Comparison of ENCODE assay signal across 23 mouse cellular contexts in genomic region chr6:52620090-52620489, GRCm38 (mm10). TPM values are rescaled to one million over a fixed set of nuclear protein-coding genes. Genes with fewer than 3 reads are reported as not detected.
DNase-seq lines count a peak whose midpoint lies in the region; ATAC-seq and TF ChIP-seq lines count a peak whose summit lies in the region.
"Had no signal": no experiment of that assay in that cellular context is flagged by ENCODE, and none has a peak within 500 bp of the region (broad histone marks: within the 10 kb centered on the region; RNA-seq: fewer than 3 reads in every experiment).

No protein-coding gene starts in this region.

- peak; percentile 99 for DNase-seq in liver, adult 2 months (ENCODE audit: extremely low read depth, low read depth, low spot score)
- no peak for DNase-seq in liver, embryonic 11.5 days (ENCODE audit: low spot score)
- DNase-seq in liver, embryonic 13.5 days = no peak
- DNase-seq in liver, postnatal 0 days = no peak
- DNase-seq in right cerebral cortex, postnatal 25 days = no peak
- DNase-seq: adrenal gland, adult 8-10 months; adrenal gland, postnatal 14 days; adrenal gland, postnatal 36 days; B cell, adult 2 months; cerebellum, adult 11-12 months; cerebellum, adult 2 months; cerebellum, adult 9-10 months; cerebellum, postnatal 10 days; cerebellum, postnatal 25 days had no signal

- no peak for TF ChIP-seq CTCF in liver, adult 2 months (IDR thresholded peaks at IDR 0.05; ENCODE audit: low read depth, low read length)
- TF ChIP-seq CTCF in liver, postnatal 0 days (IDR thresholded peaks at IDR 0.05; ENCODE audit: low read depth) = no peak

- TF ChIP-seq POLR2A in liver, adult 2 months (IDR thresholded peaks at IDR 0.05; ENCODE audit: extremely low read depth, insufficient read depth, low read length) = no peak

- 22% methylated on average over 2 of the region's 2 CpGs for WGBS in liver, adult 2 months
- 76% methylated on average over 2 of the region's 2 CpGs for WGBS in liver, embryonic 11.5 days
- 67% methylated on average over 2 of the region's 2 CpGs for WGBS in liver, embryonic 13.5 days (ENCODE audit: insufficient replicate concordance)
- WGBS in liver, postnatal 0 days (ENCODE audit: insufficient replicate concordance) = 53% methylated on average over 2 of the region's 2 CpGs

- peaks cover 19% of the 10 kb centered on the region for H3K36me3 ChIP-seq in liver, adult 2 months (ENCODE audit: control insufficient read depth, insufficient read depth, low read length)
- H3K36me3 ChIP-seq in liver, embryonic 11.5 days (ENCODE audit: control insufficient read depth, insufficient read depth, low read length) = peaks cover 5% of the 10 kb centered on the region; the same call in 1 of the 2 replicates
- peaks cover 15% of the 10 kb centered on the region for H3K36me3 ChIP-seq in liver, embryonic 13.5 days
- peaks cover 27% of the 10 kb centered on the region for H3K36me3 ChIP-seq in liver, postnatal 0 days (replicated peaks; ENCODE audit: insufficient read depth, low read length)

- ATAC-seq in liver, embryonic 11.5 days (replicated peaks; ENCODE audit: low FRiP score) = no peak
- ATAC-seq in liver, embryonic 13.5 days (ENCODE audit: low read depth) = 0 out of 2 replicates have a peak, but pooled peaks have one; percentile 41
- peak; percentile 95 for ATAC-seq in liver, postnatal 0 days
- ATAC-seq: activated CD4-positive, CD25-positive, alpha-beta regulatory T cell, adult 4 months; CD4-positive, CD25-positive, alpha-beta regulatory T cell, adult 4 months; forebrain, embryonic 13.5 days; forebrain, embryonic 15.5 days; Patski had no signal

- no peaks in the 10 kb centered on the region for H3K27me3 ChIP-seq in liver, adult 2 months (ENCODE audit: control insufficient read depth, insufficient read depth, low read length)
- no peaks in the 10 kb centered on the region for H3K27me3 ChIP-seq in liver, embryonic 11.5 days (replicated peaks; ENCODE audit: control insufficient read depth, insufficient read depth, low read length)
- H3K27me3 ChIP-seq in liver, embryonic 13.5 days = no peaks in the 10 kb centered on the region
- no peaks in the 10 kb centered on the region for H3K27me3 ChIP-seq in liver, postnatal 0 days (ENCODE audit: insufficient read depth, low read length)
- H3K27me3 ChIP-seq: CH12.LX; embryonic facial prominence, embryonic 12.5 days; forebrain, embryonic 13.5 days; forebrain, embryonic 15.5 days; Patski had no signal

- H3K79me2 ChIP-seq in liver, adult 2 months (ENCODE audit: control insufficient read depth, insufficient read depth, low read length) = peaks cover 13% of the 10 kb centered on the region; the same call in 1 of the 2 replicates

- peak; percentile 56; the same call in 1 of the 2 replicates for TF ChIP-seq EP300 in liver, postnatal 0 days (IDR thresholded peaks at IDR 0.05; ENCODE audit: low read depth)

- no peak overlapping the region for H3K27ac ChIP-seq in liver, adult 2 months (replicated peaks; ENCODE audit: insufficient read depth, low read depth, low read length)
- H3K27ac ChIP-seq in liver, embryonic 11.5 days (ENCODE audit: low read depth, low read length) = no peak overlapping the region
- H3K27ac ChIP-seq in liver, embryonic 13.5 days = no peak overlapping the region
- H3K27ac ChIP-seq in liver, postnatal 0 days (ENCODE audit: low read depth) = no peak overlapping the region
- H3K27ac ChIP-seq: embryonic facial prominence, embryonic 10.5 days; embryonic facial prominence, embryonic 12.5 days; forebrain, embryonic 13.5 days; forebrain, embryonic 15.5 days had no signal

- H3K4me2 ChIP-seq in liver, embryonic 11.5 days = no peak overlapping the region
- no peak overlapping the region for H3K4me2 ChIP-seq in liver, embryonic 13.5 days
- H3K4me2 ChIP-seq in liver, postnatal 0 days (ENCODE audit: low read depth, low read length) = no peak overlapping the region
- H3K4me2 ChIP-seq: embryonic facial prominence, embryonic 12.5 days; forebrain, embryonic 13.5 days; forebrain, embryonic 15.5 days had no signal

- H3K4me1 ChIP-seq in liver, adult 2 months (ENCODE audit: control insufficient read depth, insufficient read depth, low read length) = peaks cover 20% of the 10 kb centered on the region
- H3K4me1 ChIP-seq in liver, embryonic 11.5 days (replicated peaks; ENCODE audit: control insufficient read depth, insufficient read depth, low read length) = no peaks in the 10 kb centered on the region
- no peaks in the 10 kb centered on the region for H3K4me1 ChIP-seq in liver, embryonic 13.5 days (replicated peaks)
- peaks cover 6% of the 10 kb centered on the region; the same call in 1 of the 2 replicates for H3K4me1 ChIP-seq in liver, postnatal 0 days (ENCODE audit: insufficient read depth)
- H3K4me1 ChIP-seq: embryonic facial prominence, embryonic 10.5 days; embryonic facial prominence, embryonic 12.5 days; forebrain, embryonic 13.5 days; forebrain, embryonic 15.5 days had no signal

- H3K4me3 ChIP-seq in liver, adult 2 months (ENCODE audit: insufficient read depth, low read depth, low read length) = no peak overlapping the region
- H3K4me3 ChIP-seq in liver, embryonic 11.5 days (ENCODE audit: low read depth, low read length) = no peak overlapping the region
- no peak overlapping the region for H3K4me3 ChIP-seq in liver, embryonic 13.5 days (replicated peaks)
- H3K4me3 ChIP-seq in liver, postnatal 0 days (ENCODE audit: low read depth, low read length) = no peak overlapping the region
- H3K4me3 ChIP-seq: embryonic facial prominence, embryonic 10.5 days; embryonic facial prominence, embryonic 12.5 days; forebrain, embryonic 13.5 days; forebrain, embryonic 15.5 days had no signal

- no peaks in the 10 kb centered on the region for H3K9me3 ChIP-seq in liver, embryonic 11.5 days (ENCODE audit: control insufficient read depth, low read length)
- no peaks in the 10 kb centered on the region for H3K9me3 ChIP-seq in liver, embryonic 13.5 days (replicated peaks)
- H3K9me3 ChIP-seq in liver, postnatal 0 days (ENCODE audit: low read length) = no peaks in the 10 kb centered on the region
- H3K9me3 ChIP-seq: embryonic facial prominence, embryonic 10.5 days; embryonic facial prominence, embryonic 12.5 days; forebrain, embryonic 13.5 days; forebrain, embryonic 15.5 days; G1E had no signal

- H3K9ac ChIP-seq in liver, adult 2 months (ENCODE audit: low read depth, low read length) = no peak overlapping the region
- H3K9ac ChIP-seq in liver, embryonic 11.5 days (ENCODE audit: low read depth, low read length) = no peak overlapping the region
- no peak overlapping the region for H3K9ac ChIP-seq in liver, embryonic 13.5 days
- no peak overlapping the region for H3K9ac ChIP-seq in liver, postnatal 0 days (replicated peaks)
- H3K9ac ChIP-seq: embryonic facial prominence, embryonic 12.5 days; forebrain, embryonic 13.5 days; forebrain, embryonic 15.5 days had no signal

RNA-seq across cellular contexts. Expression of gene Hibadh, which starts 20.1 kb away (rescaled TPM):
- 308 and 311 TPM in 2 replicates for total RNA-seq in liver, adult 2 months (2014; rRNA removed)
- polyA plus RNA-seq in liver, adult 2 months (2012; rRNA removed) = 225 and 253 TPM in 2 replicates
- 63.6 and 63.8 TPM in 2 replicates for polyA plus RNA-seq in liver, embryonic 11.5 days (2014; fragmentation: Nextera tagmentation; extraction: Ambion mirVana)
- 61.6 and 71.7 TPM in 2 replicates for polyA plus RNA-seq in liver, embryonic 13.5 days (2015; fragmentation: Nextera tagmentation; extraction: Ambion mirVana)
- polyA plus RNA-seq in liver, postnatal 0 days (2015; fragmentation: Nextera tagmentation; extraction: Ambion mirVana) = 110 and 117 TPM in 2 replicates
